Mouse (Mus musculus) E14TG2a.4 (cell line): ENCODE measurements around the gene Dpy19l3.

ENCODE experiments used
- CTCF ChIP-seq: conservative IDR thresholded peaks from 2 replicates; pipeline ENCODE4 v1.5.1; 2014; ENCODE audit warnings: low read length
- NANOG ChIP-seq: IDR thresholded peaks from 2 replicates; pipeline ENCODE4 v1.6.1; 2014; ENCODE audit warnings: borderline replicate concordance, low read length, mixed read lengths
- POU5F1 ChIP-seq: IDR thresholded peaks from 2 replicates; pipeline ENCODE4 v1.6.1; 2014; ENCODE audit warnings: low read length, borderline replicate concordance

DNA sequence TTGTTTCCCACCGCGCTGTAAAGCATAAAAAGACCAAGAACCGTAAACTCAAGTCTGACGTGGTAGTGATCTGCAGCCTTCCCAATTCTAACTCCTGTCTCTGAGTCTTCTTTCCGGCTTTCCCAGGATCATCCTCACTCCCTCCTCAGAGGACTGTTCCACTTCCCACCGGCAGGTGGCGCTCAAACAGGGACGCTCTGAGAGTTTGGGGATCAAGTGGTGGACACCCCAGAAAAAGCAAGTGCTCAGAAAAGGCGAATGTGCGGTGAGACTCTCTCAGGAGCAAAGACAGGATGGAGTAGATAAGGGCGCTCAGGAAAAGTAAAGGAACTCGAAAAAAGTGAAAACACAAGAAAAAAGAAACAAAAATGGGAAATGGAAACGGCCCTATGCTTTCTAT is 67.5 kb downstream of the Dpy19l3 start:
- TF ChIP-seq CTCF: peak; percentile 98
- no peak for TF ChIP-seq POU5F1
- TF ChIP-seq NANOG: no peak
